ENCODE assay signal across 12 mouse cellular contexts in genomic region chr19:12575107-12575506, GRCm38 (mm10). TPM values are rescaled to one million over a fixed set of nuclear protein-coding genes. Genes with fewer than 3 reads are reported as not detected.
DNase-seq lines count a peak whose midpoint lies in the region; ATAC-seq and TF ChIP-seq lines count a peak whose summit lies in the region.
"Had no signal": no experiment of that assay in that cellular context is flagged by ENCODE, and none has a peak within 500 bp of the region (broad histone marks: within the 10 kb centered on the region; RNA-seq: fewer than 3 reads in every experiment).

No protein-coding gene starts in this region.

- no peaks in the 10 kb centered on the region for H3K27me3 ChIP-seq in kidney, embryonic 15.5 days
- H3K27me3 ChIP-seq in liver, postnatal 0 days (ENCODE audit: insufficient read depth, low read length) = no peaks in the 10 kb centered on the region
- no peaks in the 10 kb centered on the region for H3K27me3 ChIP-seq in hindbrain, embryonic 13.5 days
- H3K27me3 ChIP-seq: neural tube, embryonic 13.5 days had no signal

- TF ChIP-seq EP300 in liver, postnatal 0 days (IDR thresholded peaks at IDR 0.05; ENCODE audit: low read depth) = no peak

- intact Hi-C loops in left cerebral cortex, adult 2 months (cut with DNase I) = no loop called here

- no peak for TF ChIP-seq CTCF in liver, postnatal 0 days (IDR thresholded peaks at IDR 0.05; ENCODE audit: low read depth)
- no peak for TF ChIP-seq CTCF in left cerebral cortex, adult 2 months (IDR thresholded peaks at IDR 0.05)

- peaks cover 19% of the 10 kb centered on the region for H3K4me1 ChIP-seq in kidney, embryonic 15.5 days
- H3K4me1 ChIP-seq in liver, postnatal 0 days (ENCODE audit: insufficient read depth) = peaks cover 10% of the 10 kb centered on the region
- peaks cover 14% of the 10 kb centered on the region for H3K4me1 ChIP-seq in hindbrain, embryonic 13.5 days (replicated peaks)

- H3K4me2 ChIP-seq in kidney, embryonic 15.5 days = peak overlapping the region; percentile 75
- peak overlapping the region; percentile 64 for H3K4me2 ChIP-seq in liver, postnatal 0 days (ENCODE audit: low read depth, low read length)
- H3K4me2 ChIP-seq in hindbrain, embryonic 13.5 days = no peak overlapping the region

- H3K27ac ChIP-seq in kidney, embryonic 15.5 days = no peak overlapping the region
- H3K27ac ChIP-seq in liver, postnatal 0 days (ENCODE audit: low read depth) = peak overlapping the region; percentile 75
- H3K27ac ChIP-seq in hindbrain, embryonic 13.5 days = no peak overlapping the region
- no peak overlapping the region for H3K27ac ChIP-seq in left cerebral cortex, adult 2 months
- H3K27ac ChIP-seq: neural tube, embryonic 13.5 days had no signal

- DNase-seq in kidney, postnatal 25 days = no peak
- DNase-seq in MEL-GATA-1-ER (ENCODE audit: extremely low read depth, low read depth) = peak; percentile 55
- DNase-seq in gastrocnemius, postnatal 25 days = peak; percentile 65
- DNase-seq in liver, postnatal 0 days = no peak
- DNase-seq in left cerebral cortex, adult 2 months (ENCODE audit: extremely low spot score in 1 of 2, low spot score in 2 of 2) = no peak
- DNase-seq: cerebellum, adult 11 months had no signal

- H3K9me3 ChIP-seq in kidney, embryonic 15.5 days (replicated peaks) = no peaks in the 10 kb centered on the region
- no peaks in the 10 kb centered on the region for H3K9me3 ChIP-seq in liver, postnatal 0 days (ENCODE audit: low read length)
- no peaks in the 10 kb centered on the region for H3K9me3 ChIP-seq in hindbrain, embryonic 13.5 days
- H3K9me3 ChIP-seq: neural tube, embryonic 13.5 days had no signal

- no peak overlapping the region for H3K9ac ChIP-seq in kidney, embryonic 15.5 days
- H3K9ac ChIP-seq in liver, postnatal 0 days (replicated peaks) = peak overlapping the region; percentile 31; the same call in 1 of the 2 replicates
- no peak overlapping the region for H3K9ac ChIP-seq in hindbrain, embryonic 13.5 days

- peaks cover 26% of the 10 kb centered on the region for H3K36me3 ChIP-seq in kidney, embryonic 15.5 days
- peaks cover 20% of the 10 kb centered on the region for H3K36me3 ChIP-seq in liver, postnatal 0 days (replicated peaks; ENCODE audit: insufficient read depth, low read length)
- peaks cover 5% of the 10 kb centered on the region; the same call in 1 of the 2 replicates for H3K36me3 ChIP-seq in hindbrain, embryonic 13.5 days
- H3K36me3 ChIP-seq: neural tube, embryonic 13.5 days had no signal

- no peak overlapping the region for H3K4me3 ChIP-seq in kidney, embryonic 15.5 days (replicated peaks)
- H3K4me3 ChIP-seq in liver, postnatal 0 days (ENCODE audit: low read depth, low read length) = peak overlapping the region; percentile 59
- no peak overlapping the region for H3K4me3 ChIP-seq in hindbrain, embryonic 13.5 days
- H3K4me3 ChIP-seq in left cerebral cortex, adult 2 months = no peak overlapping the region

- 81% methylated on average over 7 of the region's 7 CpGs for WGBS in kidney, embryonic 15.5 days
- WGBS in liver, postnatal 0 days (ENCODE audit: insufficient replicate concordance) = 54% methylated on average over 7 of the region's 7 CpGs
- WGBS in hindbrain, embryonic 13.5 days = 92% methylated on average over 7 of the region's 7 CpGs

- no peak for ATAC-seq in kidney, embryonic 15.5 days (replicated peaks; ENCODE audit: low FRiP score)
- ATAC-seq in liver, postnatal 0 days = no peak
- ATAC-seq in cerebellum, adult (ENCODE audit: insufficient number of reproducible peaks, low FRiP score, low TSS enrichment) = no peak
- no peak for ATAC-seq in hindbrain, embryonic 13.5 days (ENCODE audit: low FRiP score)
- ATAC-seq: Patski had no signal

RNA-seq across cellular contexts. Expression of gene Gm4952, which starts 24.7 kb away (rescaled TPM):
- polyA plus RNA-seq in kidney, embryonic 15.5 days (2015; fragmentation: Nextera tagmentation; extraction: Ambion mirVana) = 0.23 and 0.27 TPM in 2 replicates
- total RNA-seq in gastrocnemius, postnatal 25 days (2021) = not detected
- polyA plus RNA-seq in liver, postnatal 0 days (2015; fragmentation: Nextera tagmentation; extraction: Ambion mirVana) = 248 and 262 TPM in 2 replicates
- polyA plus RNA-seq in hindbrain, embryonic 13.5 days (2015; fragmentation: Nextera tagmentation; extraction: Ambion mirVana) = 0.19 TPM in 1 of 2 replicates, not detected in the other
- under 1 TPM in 1 of 2 experiments, not detected in 1; 0.29 TPM for total RNA-seq in left cerebral cortex, adult 2 months (2021)
- polyA plus RNA-seq: neural tube, embryonic 13.5 days; testis, adult 2 months had no signal

RNA-seq across cellular contexts. Expression of gene Fam111a, which starts 29.6 kb away (rescaled TPM):
- 25.3 and 26.3 TPM in 2 replicates for polyA plus RNA-seq in kidney, embryonic 15.5 days (2015; fragmentation: Nextera tagmentation; extraction: Ambion mirVana)
- 1 to 10 TPM; 2.5 to 3.9 TPM for total RNA-seq in gastrocnemius, postnatal 25 days (2021)
- polyA plus RNA-seq in liver, postnatal 0 days (2015; fragmentation: Nextera tagmentation; extraction: Ambion mirVana) = 14.4 and 15.4 TPM in 2 replicates
- 7.8 and 8.0 TPM in 2 replicates for polyA plus RNA-seq in hindbrain, embryonic 13.5 days (2015; fragmentation: Nextera tagmentation; extraction: Ambion mirVana)
- 1 to 10 TPM; 1.5 to 2.2 TPM for total RNA-seq in left cerebral cortex, adult 2 months (2021)

RNA-seq across cellular contexts. Expression of gene Glyat, which starts 58.0 kb away (rescaled TPM):
- 11.5 and 12.6 TPM in 2 replicates for polyA plus RNA-seq in kidney, embryonic 15.5 days (2015; fragmentation: Nextera tagmentation; extraction: Ambion mirVana)
- total RNA-seq in gastrocnemius, postnatal 25 days (2021) = not detected
- 6.0 and 6.5 TPM in 2 replicates for polyA plus RNA-seq in liver, postnatal 0 days (2015; fragmentation: Nextera tagmentation; extraction: Ambion mirVana)
- 0.05 TPM in 1 of 2 replicates, not detected in the other for polyA plus RNA-seq in hindbrain, embryonic 13.5 days (2015; fragmentation: Nextera tagmentation; extraction: Ambion mirVana)
- not detected for total RNA-seq in left cerebral cortex, adult 2 months (2021)
- polyA plus RNA-seq: neural tube, embryonic 13.5 days; testis, adult 2 months had no signal

Comparison
In these comparisons a context has a peak if more than half of its experiments do, and no peak if none do; other contexts are left out.
1. DNase-seq: peak in MEL-GATA-1-ER (single experiment) and gastrocnemius, postnatal 25 days (single experiment); none in kidney, postnatal 25 days (0 of 2), liver, postnatal 0 days (single experiment) and left cerebral cortex, adult 2 months (0 of 2).
2. RNA of gene Gm4952, which starts 24.7 kb away (polyA plus RNA-seq): 248 to 262 TPM in liver, postnatal 0 days; 0.23 to 0.27 TPM in kidney, embryonic 15.5 days and 0.19 TPM in hindbrain, embryonic 13.5 days; every median in the first group is over 100 times any median in the second.